Mouse (Mus musculus): ENCODE data around the gene Nbas.

- TF ChIP-seq CHD2 (IDR thresholded peaks at IDR 0.05; ENCODE audit: low read depth, low read length) (no peak), ZC3H11A (IDR thresholded peaks at IDR 0.05; ENCODE audit: borderline replicate concordance, low read depth, low read length) (no peak)
Measured at GRCm38 (mm10) chr12:13543806-13544205, 274.9 kb downstream of the Nbas start.
